Mouse (Mus musculus): ENCODE results near the gene Arid2.

The Arid2 gene

DNA sequence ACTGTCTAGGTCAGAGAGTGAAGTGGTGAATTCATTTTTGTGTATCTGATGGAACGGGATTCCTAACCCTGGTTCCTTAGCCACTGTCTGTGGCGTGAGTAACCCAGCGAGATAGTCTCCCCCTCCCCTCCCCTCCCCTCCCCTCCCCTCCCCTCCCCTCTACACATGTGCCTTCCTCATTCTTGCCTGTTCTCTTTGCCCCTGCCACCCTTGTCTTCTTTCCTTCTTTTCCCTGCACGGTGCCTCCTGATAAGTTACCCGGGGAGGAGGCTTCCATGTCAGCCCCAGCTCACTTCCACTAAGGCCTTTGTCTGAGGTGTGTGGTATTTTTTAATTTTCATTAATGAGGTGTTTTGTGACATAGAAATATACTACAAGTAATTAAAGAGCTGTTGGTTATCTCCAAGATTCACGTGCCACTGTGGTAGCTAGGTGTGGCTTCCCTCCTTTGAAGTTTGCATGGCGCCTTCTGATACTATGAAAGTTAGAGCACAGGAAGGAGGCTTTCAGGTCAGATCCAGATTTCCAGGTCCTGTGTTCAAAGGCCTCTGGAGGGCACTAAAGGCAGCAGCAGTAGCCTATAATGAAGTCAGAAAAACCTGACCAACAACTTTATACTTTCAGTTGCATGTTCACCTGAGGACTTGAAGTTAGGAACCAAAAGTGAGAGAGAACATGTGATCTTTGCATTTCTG lies 57.4 kb downstream of the Arid2 start:
- DNase-seq (ENCODE audit: low read depth, low spot score) = no peak

DNA sequence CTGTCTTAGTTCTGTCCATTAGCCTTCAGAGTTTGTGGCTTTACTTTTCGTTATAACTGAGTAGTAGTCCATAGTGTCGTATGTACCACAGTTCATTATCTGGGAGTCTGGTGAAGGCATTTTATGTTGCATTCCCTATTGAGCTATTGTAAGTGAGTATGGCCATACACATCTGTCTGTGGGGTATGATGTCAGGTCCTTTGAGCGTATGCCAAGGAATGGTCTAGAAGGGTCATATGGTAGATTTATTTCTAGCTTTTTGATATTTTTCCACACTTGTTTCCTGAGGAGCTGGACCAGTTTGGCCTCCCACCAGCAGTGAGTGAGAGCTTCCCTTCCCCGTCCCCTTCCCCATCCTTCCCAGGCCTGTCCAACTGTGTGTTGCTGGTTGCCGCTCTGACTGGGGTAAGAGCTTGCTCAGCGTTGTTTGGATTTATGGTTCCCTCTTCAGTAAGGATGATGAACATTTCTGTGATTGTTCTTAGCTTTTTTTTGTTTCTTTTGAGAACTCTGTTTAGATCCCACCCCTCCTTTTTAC lies 58.1 kb downstream of the Arid2 start:
- DNase-seq (ENCODE audit: low read depth, low spot score) = no peak

DNA sequence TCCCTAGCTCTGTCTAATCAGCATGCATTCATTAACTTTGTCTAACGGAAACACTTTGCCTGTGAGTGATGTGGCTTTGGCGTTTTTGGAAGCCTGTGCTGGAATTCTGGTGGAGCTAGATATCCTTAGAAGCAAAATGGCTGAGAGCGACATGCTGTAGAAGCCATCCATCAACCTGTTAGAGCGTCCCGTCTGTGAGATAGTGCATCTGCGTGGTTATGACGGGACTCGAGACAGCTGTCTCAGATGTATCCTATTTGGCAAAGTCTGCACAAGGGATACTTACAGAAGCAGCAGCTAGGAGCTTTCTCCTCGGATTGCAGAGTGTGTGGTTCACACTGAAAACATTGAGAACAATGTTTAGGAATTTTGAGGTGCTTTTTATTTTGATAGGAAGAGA lies 64.1 kb downstream of the Arid2 start:
- DNase-seq (ENCODE audit: low read depth, low spot score) = no peak

DNA sequence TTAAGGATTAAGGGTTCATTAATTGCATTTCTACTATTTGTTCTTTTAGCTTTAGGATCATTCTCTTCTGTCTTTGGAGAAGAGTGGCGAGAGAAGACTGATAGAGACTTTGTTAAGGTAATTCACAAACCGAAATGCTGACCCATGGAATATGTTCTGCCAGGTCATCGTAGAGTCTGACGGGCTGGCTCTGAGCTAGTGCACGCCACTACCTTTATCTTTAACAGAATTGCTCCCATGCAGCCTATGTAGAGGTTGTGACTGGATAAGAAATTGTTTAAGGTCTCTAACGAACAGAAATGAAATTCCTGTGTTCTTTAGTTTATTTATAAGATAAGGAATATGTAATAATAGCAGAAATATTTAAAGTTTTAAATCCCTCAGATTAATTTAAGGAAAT lies 71.6 kb downstream of the Arid2 start:
- DNase-seq (ENCODE audit: low read depth, low spot score) = no peak

DNA sequence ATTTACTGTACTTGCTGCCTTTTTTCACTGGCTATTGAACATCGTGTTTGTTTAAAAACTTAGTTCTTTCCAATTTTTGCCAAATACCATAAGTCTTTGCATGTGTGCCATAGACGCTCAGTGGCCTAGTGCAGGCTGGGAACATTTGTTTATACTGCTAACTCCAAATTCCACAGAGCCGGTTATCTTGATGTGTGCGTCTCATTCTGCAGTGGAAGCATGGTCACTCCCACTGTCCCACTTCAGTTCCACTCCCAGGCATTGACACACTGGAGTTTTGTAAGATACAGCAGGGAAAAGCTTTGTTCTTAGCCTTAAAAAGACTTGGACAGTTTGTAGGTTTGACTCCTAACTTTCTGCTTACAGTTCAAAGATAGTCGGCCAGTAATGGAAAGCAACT lies 73.3 kb downstream of the Arid2 start:
- no peak for DNase-seq (ENCODE audit: low read depth, low spot score)

DNA sequence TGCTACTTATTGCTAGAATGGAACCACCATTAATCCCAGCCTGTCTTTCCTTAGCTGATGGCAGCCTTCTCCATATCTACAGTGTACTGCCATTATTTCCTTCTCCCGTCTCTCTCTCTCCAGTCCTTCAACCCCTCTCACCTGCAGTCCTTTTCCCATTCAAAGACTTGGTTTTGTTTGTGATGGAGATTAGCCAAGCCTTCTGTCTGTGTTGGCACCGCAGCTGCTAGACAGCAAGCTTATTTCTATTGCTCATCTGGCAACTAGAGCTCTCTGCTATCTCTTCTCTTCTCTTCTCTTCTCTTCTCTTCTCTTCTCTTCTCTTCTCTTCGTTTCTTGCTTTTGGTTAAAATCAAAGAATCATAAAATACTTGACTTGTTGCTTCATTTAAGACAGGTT lies 78.0 kb downstream of the Arid2 start:
- DNase-seq (ENCODE audit: low read depth, low spot score) = no peak

DNA sequence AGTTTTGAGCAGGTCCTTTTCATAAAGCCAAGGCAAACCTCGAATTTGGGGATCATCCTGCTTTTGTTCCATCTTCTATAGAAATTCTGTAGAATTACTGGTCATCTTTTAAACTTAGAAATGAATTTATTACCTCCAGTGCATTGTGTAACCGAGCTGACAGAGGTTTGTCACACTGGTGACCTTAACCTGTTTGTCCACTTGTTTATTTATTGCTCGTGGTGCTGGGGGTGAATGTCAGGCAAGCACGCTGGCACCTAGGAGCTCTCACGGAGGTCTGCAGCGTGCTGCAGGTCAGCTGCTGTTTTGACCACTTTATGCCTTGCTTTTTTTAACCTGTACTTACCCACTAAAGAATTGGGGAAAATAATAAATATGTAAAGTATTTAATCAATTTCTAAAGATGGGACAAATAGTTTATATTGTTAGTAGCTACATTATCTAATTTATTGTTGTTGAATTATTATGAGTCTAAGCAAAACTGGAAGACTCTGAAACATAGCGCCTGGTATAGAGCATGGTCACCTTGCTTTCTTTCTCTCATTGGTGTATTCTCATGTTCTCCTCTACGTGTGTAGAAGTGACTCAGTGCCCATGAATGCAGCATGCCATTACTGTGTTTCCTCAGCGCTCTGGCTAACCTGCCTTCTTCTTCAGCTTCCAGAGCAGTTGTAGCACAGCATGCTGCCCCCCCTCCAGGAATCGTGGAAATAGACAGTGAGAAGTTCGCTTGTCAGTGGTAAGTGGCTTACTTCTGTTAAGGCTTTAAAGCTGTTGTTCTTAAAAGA lies 79.1 kb downstream of the Arid2 start:
- DNase-seq (ENCODE audit: low read depth, low spot score) = no peak

DNA sequence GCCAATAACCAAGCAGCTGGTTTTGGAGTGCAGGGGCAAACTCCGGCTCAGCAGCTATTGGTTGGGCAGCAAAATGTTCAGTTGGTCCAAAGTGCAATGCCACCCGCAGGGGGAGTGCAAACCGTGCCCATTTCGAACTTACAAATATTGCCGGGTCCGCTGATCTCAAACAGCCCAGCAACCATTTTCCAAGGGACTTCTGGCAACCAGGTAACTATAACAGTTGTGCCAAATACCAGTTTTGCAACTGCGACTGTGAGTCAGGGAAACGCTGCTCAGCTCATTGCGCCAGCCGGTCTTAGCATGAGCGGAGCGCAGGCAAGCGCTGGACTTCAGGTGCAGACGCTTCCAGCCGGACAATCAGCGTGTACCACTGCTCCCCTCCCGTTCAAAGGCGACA lies 84.0 kb downstream of the Arid2 start:
- DNase-seq (ENCODE audit: low read depth, low spot score) = no peak

DNA sequence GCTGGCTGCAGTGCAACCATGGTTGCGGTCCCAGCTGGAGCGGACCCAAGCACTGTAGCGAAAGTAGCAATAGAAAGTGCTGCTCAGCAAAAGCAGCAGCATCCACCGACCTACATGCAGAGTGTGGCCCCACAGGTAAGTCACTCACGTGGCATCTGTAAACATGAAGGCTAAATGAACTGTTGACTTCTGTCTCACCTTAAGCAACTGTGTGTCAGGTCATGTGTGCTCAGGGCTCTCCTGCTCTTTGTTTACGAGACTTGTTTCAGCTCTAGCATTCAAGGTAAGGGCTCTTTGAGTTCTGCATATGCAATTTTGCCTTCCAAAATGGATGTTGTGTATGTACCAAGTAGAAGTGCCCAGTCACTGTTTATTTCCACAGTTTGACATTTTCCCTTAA lies 85.3 kb downstream of the Arid2 start:
- no peak for DNase-seq (ENCODE audit: low read depth, low spot score)

DNA sequence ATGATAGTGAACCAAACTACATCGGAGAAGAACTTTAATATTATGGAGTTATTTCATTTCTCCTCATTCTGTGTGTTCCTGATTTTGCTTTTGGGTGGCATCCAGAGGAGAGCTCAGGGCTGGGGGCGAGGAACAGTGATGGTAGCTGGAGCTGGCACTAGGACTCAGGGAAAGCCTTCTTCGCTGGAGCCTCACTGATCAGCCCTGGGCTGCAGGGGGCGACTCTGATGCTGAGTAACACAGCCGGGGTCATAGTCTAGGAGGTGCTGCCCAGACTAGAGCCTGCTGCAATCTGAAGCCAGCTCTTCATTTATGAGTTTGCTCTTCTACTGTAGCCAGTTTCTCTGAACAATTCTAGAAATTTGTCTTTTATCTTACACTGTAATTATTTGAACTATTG lies 85.8 kb downstream of the Arid2 start:
- DNase-seq (ENCODE audit: low read depth, low spot score) = no peak

DNA sequence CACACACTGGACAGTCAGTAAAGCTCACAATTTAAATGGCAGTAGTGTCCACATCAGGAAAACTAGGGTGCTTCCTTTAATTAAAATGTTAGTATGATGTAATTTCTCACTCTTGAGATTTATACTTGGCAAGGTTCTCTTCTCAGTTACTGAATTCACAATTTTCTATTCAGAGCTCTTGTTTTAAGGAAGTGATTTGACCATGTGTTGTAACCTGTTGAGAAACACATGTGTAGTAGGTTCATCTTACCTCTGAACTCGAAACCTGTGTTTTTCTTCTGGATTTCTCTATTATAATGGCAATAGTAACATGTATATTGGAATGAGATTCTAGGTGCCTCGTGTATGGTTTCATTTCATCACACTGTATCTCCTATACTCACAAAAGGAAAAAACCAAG lies 88.9 kb downstream of the Arid2 start:
- no peak for DNase-seq (ENCODE audit: low read depth, low spot score)

DNA sequence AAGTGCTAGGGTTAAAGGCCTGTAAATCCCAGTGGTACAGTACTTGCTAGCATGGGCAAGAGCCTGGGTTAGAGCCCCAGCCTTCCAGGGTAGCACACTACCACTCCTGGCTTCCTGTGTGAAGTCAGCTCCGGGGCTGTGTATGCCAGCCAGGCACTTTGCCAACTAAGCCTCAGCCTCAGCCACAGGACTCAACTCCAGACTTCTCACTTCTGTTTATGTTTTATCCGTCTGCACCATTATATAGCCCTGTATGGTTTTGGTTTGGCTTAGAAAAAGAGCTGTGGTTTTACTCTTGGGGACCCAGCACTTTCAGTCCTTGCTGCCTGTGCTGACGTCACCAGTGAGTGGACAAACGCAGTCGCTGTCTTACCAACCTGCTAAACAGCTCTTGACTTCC lies 89.9 kb downstream of the Arid2 start:
- DNase-seq (ENCODE audit: low read depth, low spot score) = no peak

DNA sequence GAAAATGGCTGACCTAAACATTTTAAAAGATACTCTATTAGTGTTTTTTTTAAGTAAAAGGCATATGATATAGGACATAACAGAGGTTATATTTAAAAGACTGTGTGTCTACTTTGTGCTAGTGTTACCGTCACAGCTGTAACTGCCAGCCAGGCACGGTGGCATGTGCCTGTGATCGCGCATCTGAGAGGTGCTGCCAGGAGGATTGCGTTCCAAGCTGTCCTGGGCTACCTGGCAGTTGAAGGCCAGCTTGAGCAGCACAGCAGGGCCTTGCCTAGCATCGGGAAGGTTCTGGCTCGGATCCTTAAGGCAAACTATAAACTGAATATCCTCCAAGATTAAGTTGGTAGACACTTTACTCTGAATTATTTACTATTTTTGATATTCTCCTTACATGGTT lies 90.4 kb downstream of the Arid2 start:
- DNase-seq (ENCODE audit: low read depth, low spot score) = no peak

DNA sequence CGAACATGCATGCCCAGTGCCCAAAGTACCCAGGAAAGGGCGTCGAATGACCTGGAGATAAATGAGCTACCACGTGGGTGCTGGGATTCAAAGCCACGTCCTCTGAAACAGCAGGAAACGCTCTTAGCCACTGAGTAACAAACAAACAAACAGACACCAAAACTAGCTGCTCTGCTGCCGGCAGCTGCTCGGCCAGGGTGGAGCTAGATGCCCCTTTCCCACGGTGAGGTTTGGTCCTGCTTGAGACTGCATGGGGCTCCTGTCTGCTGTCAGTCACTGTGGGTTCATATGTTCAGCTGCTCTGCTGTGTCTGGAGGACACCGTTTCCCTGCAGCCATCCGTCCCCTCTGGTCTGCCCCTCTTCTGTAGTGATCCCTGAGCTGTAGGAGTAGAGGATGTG lies 94.9 kb downstream of the Arid2 start:
- no peak for DNase-seq (ENCODE audit: low read depth, low spot score)

DNA sequence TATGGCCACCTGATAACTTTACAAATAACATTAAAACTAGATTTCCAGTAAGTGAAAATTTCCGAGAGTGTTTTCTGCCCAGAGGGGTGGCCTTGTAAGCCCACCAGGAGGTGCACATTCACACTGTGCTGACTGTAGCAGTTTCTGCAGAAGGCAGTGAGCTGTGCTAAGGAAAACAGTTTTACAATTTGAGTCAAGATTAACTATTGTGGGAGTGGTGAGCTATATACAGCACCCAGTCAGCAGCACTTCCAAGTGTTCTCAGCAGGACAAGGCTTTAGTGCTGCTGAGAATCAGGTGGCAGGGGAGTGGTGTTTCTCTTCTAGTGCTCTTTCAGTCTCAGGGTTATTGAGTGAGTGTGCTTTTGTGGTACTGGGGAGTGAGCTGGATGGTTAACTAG lies 101.2 kb downstream of the Arid2 start:
- peak; percentile 50 for DNase-seq (ENCODE audit: low read depth, low spot score)

DNA sequence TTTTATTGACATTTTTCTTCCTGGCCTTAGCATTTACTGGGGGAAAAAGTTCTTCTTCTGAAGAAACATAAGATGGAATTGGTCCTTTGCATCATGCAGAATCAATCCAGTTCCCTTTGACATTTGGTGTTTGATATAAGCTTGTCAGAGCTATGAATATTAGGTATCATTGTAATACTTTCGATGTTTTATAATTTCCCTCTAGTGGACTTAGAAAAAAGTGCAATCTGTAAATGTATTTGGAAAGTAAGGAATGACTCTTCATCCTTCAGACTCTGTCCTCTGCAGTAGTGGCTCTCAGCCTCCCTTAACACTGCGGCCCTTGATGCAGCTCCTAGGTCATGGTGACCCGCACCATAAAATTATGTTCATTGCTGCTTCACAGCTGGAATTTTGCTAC lies 105.6 kb downstream of the Arid2 start:
- no peak for DNase-seq (ENCODE audit: low read depth, low spot score)

DNA sequence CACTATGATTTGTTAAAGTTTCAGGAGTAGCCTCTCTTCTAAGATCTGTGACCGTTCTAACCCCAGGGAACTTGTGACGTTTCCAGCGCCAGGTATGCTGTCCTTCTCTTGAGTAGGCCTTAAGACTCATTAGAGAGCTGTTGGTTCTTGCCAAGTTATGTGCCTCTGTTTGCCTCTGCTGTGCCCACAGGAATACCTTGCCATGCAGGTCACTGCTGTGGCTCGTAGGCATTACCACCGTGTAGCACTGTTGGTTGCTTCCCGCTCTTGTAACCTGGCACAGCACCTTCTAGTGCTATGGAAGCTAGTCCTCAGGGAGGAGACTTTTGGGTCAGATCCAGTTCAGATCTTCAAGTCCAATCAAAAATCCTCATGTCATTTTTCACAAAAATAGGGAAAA lies 107.8 kb downstream of the Arid2 start:
- DNase-seq (ENCODE audit: low read depth, low spot score) = no peak

DNA sequence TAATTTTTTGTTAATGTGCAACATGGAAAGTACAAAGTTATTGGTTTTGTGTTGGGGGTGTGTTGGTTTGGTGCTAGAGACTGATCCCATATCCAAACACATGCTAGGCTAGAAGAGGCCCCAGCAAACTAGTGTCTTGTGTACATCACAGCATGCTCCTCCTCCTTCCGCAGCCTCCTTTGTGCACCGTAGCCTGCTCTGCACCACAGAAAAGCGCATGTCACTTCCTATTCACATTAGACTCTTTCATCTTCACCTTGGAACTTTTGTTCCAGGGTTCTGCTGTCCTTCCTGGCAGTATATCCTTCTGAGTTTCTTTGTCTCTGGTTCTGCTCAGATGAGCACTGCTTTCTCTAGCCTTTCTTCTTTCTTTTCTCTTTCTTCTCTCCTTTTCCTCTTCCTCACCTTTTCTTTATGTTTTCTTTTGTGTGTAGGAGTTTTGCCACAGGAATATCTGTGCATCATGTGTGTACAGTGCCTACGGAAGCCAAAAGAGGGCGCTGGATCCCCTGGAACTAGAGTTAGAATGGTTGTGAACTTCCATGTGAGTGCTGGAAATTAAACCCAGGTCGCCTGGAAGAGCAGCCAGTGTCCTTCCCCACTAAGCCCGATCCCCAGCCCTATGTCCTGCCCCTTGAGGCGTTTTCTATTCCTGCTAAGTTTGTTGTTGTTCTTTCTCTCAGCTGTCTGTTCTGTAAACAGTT lies 109.5 kb downstream of the Arid2 start:
- DNase-seq (ENCODE audit: low read depth, low spot score) = no peak

DNA sequence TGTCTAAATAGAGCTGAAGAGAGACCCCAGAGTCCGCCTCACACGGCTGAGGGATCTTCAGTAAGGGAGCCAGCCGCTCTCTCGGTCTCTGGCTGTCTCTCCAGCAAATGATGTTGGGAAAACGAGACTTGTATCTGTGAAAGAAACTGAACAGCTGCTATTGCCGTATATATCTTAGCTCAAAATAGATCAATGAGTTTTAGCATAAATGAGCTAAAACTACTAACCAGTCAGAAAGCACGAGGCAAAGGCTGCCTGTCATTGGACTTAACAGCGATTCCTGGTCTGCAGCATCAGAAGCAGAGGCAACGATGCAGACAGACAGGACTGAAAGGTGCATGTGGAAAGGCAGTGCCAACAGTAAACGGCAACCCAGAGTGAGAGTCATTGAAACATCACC lies 111.0 kb downstream of the Arid2 start:
- peak; percentile 58 for DNase-seq (ENCODE audit: low read depth, low spot score)

DNA sequence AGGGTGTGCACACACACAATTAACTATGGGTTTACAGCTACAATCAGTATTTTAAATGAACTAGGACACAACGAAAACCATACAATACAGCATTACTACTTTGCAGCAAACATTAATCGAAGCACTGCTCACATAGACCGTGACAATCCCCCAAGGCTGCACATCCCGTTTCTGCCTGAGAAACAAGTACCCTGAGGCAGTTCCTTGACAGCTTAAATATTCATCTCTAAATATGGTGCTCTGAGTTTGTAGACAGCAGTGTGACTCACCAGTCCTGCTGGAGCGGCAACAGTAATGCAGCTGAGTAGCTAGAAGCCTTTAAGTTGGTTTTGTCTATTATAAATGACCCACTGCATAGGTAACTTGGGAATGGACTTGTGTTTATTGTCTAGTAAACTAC lies 118.2 kb downstream of the Arid2 start:
- DNase-seq (ENCODE audit: low read depth, low spot score) = peak; percentile 31

DNA sequence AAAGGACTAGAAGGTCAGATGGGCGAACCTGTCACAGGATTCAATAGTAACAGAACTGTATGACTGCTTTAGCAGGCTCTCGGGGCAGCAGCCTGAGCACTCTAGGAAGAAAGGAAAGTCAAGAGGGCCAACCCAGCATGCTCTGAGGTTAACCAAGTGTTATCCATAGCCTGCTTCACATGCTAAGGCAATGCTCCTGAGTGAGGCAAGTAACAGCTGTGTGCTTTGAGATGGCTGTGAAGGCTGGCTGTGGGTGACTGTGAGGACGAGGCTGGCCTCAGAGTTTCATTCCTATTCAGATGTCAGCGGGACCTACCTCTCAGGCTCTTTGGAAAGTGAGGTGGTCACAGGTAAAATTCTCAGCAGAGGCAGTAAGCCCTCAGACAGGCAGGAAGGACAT lies 118.9 kb downstream of the Arid2 start:
- no peak for DNase-seq (ENCODE audit: low read depth, low spot score)

DNA sequence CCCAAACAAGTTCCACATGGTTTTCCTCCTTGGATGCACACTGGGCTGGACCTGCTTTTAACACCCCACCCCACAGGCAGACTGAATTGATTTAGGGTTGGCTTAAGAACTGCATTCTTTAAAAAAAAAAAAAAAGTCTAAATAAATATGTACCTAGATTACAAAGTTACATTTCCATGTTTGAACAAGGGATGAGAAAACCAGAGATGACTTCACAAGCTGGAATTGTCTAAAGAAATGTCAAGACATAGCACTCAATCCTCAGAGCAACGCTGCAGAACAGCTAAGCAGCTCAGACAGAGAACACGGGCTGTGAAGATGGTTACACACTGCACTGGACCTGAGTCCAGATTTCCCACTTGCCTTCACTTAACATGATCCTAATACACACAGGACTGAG lies 119.8 kb downstream of the Arid2 start:
- DNase-seq (ENCODE audit: low read depth, low spot score) = no peak

DNA sequence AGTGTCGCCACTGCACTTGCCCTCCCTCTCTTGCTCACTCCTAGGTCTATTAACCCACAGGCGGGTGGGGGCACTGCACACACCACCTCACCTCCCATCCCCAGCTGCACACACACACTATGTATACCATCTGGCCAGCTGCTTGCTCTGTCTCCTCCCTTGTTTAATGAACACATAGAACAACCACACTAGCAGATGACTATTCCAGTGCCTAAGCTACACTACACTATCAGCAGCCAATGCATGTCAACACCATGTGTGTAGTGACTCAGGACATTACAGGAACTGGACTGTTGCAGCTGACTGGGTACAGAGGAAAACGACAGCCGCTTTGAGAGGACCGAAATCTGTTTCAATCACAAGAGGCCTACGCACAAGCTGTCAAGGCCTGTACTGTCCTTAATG lies 121.4 kb downstream of the Arid2 start:
- peak; percentile 79 for DNase-seq (ENCODE audit: low read depth, low spot score)

All from telencephalon, adult 2 months (tissue).